Mouse (Mus musculus) midbrain, embryonic 12.5 days (tissue): ENCODE measurements around the gene Ifngr2. TPM values are rescaled to one million over a fixed set of nuclear protein-coding genes. Genes with fewer than 3 reads are reported as not detected.

Source experiments
- ATAC-seq: fragments of 200-750 bp; cut with Nextera tagmentation; 2 replicates; pipeline ENCODE4 v1.8.0; 2017; ENCODE audit warnings: low read depth, moderate TSS enrichment, moderate library complexity; ENCODE audit not compliant: low FRiP score
- H3K27ac ChIP-seq: fragments of 300-500 bp; sonication (generic); replicated peaks from 2 replicates; pipeline ENCODE4 v1.5.1; 2016; ENCODE audit warnings: mild to moderate bottlenecking
- H3K27me3 ChIP-seq: fragments of 300-500 bp; sonication (generic); 2 replicates; pipeline ENCODE4 v1.6.1; 2016; ENCODE audit warnings: mild to moderate bottlenecking
- H3K36me3 ChIP-seq: fragments of 300-500 bp; sonication (generic); 2 replicates; pipeline ENCODE4 v1.6.1; 2016
- H3K4me1 ChIP-seq: fragments of 300-500 bp; sonication (generic); 2 replicates; pipeline ENCODE4 v1.6.1; 2016
- H3K4me2 ChIP-seq: fragments of 300-500 bp; sonication (generic); replicated peaks from 2 replicates; pipeline ENCODE4 v1.6.1; 2016; ENCODE audit warnings: mild to moderate bottlenecking, moderate library complexity
- H3K4me3 ChIP-seq: fragments of 300-500 bp; sonication (generic); 2 replicates; pipeline ENCODE4 v1.5.1; 2016; ENCODE audit warnings: mild to moderate bottlenecking
- H3K9ac ChIP-seq: fragments of 300-500 bp; sonication (generic); replicated peaks from 2 replicates; pipeline ENCODE4 v1.6.1; 2016; ENCODE audit warnings: mild to moderate bottlenecking, moderate library complexity
- H3K9me3 ChIP-seq: fragments of 300-500 bp; sonication (generic); 2 replicates; pipeline ENCODE4 v1.6.1; 2016; ENCODE audit warnings: mild to moderate bottlenecking
- WGBS: fragments of 180-500 bp; shearing (Covaris S2); methylation state at CpG from one replicate; pipeline ENCODE4 v1.1.7; 2016; 5-methylcytosine and 5-hydroxymethylcytosine counted together
- polyA plus RNA-seq: library from polyadenylated mRNA; unstranded; fragments of >200 nt; fragmentation: Nextera tagmentation; extraction: Ambion mirVana; gene quantifications from 2 replicates; pipeline ENCODE4 v1.2.1, GENCODE M21; 2016

The Ifngr2 gene
- polyA plus RNA-seq, 1 experiment from 2014 or later, result 43.4 TPM

- WGBS, result 74% methylated on average over 6 of the region's 6 CpGs
- H3K4me3 ChIP-seq, result no peak overlapping the region
- H3K27me3 ChIP-seq, result no peaks in the 10 kb centered on the region
- no peak for ATAC-seq
- no peaks in the 10 kb centered on the region for H3K36me3 ChIP-seq
- H3K9ac ChIP-seq, result no peak overlapping the region
- H3K4me1 ChIP-seq, result peaks cover 10% of the 10 kb centered on the region
- no peaks in the 10 kb centered on the region for H3K9me3 ChIP-seq
- H3K27ac ChIP-seq, result no peak overlapping the region
- H3K4me2 ChIP-seq, result no peak overlapping the region
These were observed 8.8 kb upstream of the Ifngr2 start for GRCm38 (mm10) chr16:91538051-91538450.

- no peak overlapping the region for H3K9ac ChIP-seq
- H3K9me3 ChIP-seq, result no peaks in the 10 kb centered on the region
- no peak for ATAC-seq
- H3K36me3 ChIP-seq, result no peaks in the 10 kb centered on the region
- H3K27ac ChIP-seq, result no peak overlapping the region
- 76% methylated on average over 9 of the region's 9 CpGs for WGBS
- peaks cover 10% of the 10 kb centered on the region for H3K4me1 ChIP-seq
- H3K27me3 ChIP-seq, result no peaks in the 10 kb centered on the region
- H3K4me3 ChIP-seq, result no peak overlapping the region
- no peak overlapping the region for H3K4me2 ChIP-seq
These were observed 8.4 kb upstream of the Ifngr2 start for GRCm38 (mm10) chr16:91538513-91538912.

- Histone ChIP-seq H3K4me1 (peaks cover 10% of the 10 kb centered on the region), H3K36me3 (no peaks in the 10 kb centered on the region), H3K4me3 (0 out of 2 replicates have a peak overlapping the region, but pooled peaks have one; percentile 14), H3K4me2 (peak overlapping the region; percentile 42), H3K27ac (no peak overlapping the region), H3K9ac (peak overlapping the region; percentile 21; the same call in 1 of the 2 replicates), H3K9me3 (no peaks in the 10 kb centered on the region), H3K27me3 (peaks cover 6% of the 10 kb centered on the region)
- WGBS, result 36% methylated on average over 10 of the region's 10 CpGs
- ATAC-seq, result 0 out of 2 replicates have a peak, but pooled peaks have one; percentile 6
These were observed 5.2 kb upstream of the Ifngr2 start for GRCm38 (mm10) chr16:91541573-91542081.

- Histone ChIP-seq H3K27me3 (peaks cover 12% of the 10 kb centered on the region), H3K4me3 (no peak overlapping the region), H3K27ac (no peak overlapping the region), H3K4me1 (peaks cover 19% of the 10 kb centered on the region), H3K9me3 (no peaks in the 10 kb centered on the region), H3K36me3 (no peaks in the 10 kb centered on the region), H3K9ac (no peak overlapping the region), H3K4me2 (no peak overlapping the region)
- no peak for ATAC-seq
- WGBS, result 96% methylated on average over 1 of the region's 1 CpGs
These were observed 3.3 kb upstream of the Ifngr2 start for GRCm38 (mm10) chr16:91543619-91544018.

- no peak overlapping the region for H3K4me2 ChIP-seq
- H3K9me3 ChIP-seq, result no peaks in the 10 kb centered on the region
- H3K27ac ChIP-seq, result no peak overlapping the region
- ATAC-seq, result no peak
- H3K36me3 ChIP-seq, result no peaks in the 10 kb centered on the region
- 76% methylated on average over 10 of the region's 10 CpGs for WGBS
- no peak overlapping the region for H3K9ac ChIP-seq
- peaks cover 19% of the 10 kb centered on the region for H3K27me3 ChIP-seq
- H3K4me1 ChIP-seq, result peaks cover 31% of the 10 kb centered on the region
- H3K4me3 ChIP-seq, result no peak overlapping the region
These were observed 1.1 kb upstream of the Ifngr2 start for GRCm38 (mm10) chr16:91545597-91546281.

GRCm38 (mm10) chr16:91546391-91546835, 459 bp upstream of the Ifngr2 start:
- peaks cover 33% of the 10 kb centered on the region for H3K4me1 ChIP-seq
- ATAC-seq, result peak; percentile 27; the same call in 1 of the 2 replicates
- no peak overlapping the region for H3K27ac ChIP-seq
- no peaks in the 10 kb centered on the region for H3K36me3 ChIP-seq
- 13% methylated on average over 14 of the region's 14 CpGs for WGBS
- peaks cover 19% of the 10 kb centered on the region for H3K27me3 ChIP-seq
- H3K9ac ChIP-seq, result peak overlapping the region; percentile 98
- H3K4me3 ChIP-seq, result peak overlapping the region; percentile 92
- H3K9me3 ChIP-seq, result no peaks in the 10 kb centered on the region
- peak overlapping the region; percentile 93 for H3K4me2 ChIP-seq

GRCm38 (mm10) chr16:91547974-91548373, 1.1 kb downstream of the Ifngr2 start:
- Histone ChIP-seq H3K27me3 (peaks cover 19% of the 10 kb centered on the region), H3K4me3 (peak overlapping the region; percentile 92), H3K4me2 (peak overlapping the region; percentile 93), H3K36me3 (no peaks in the 10 kb centered on the region), H3K9ac (peak overlapping the region; percentile 98; the same call in 1 of the 2 replicates), H3K4me1 (peaks cover 28% of the 10 kb centered on the region), H3K9me3 (no peaks in the 10 kb centered on the region), H3K27ac (no peak overlapping the region)
- no peak for ATAC-seq
- WGBS, result 71% methylated on average over 5 of the region's 5 CpGs

GRCm38 (mm10) chr16:91548586-91548985, 1.7 kb downstream of the Ifngr2 start:
- 59% methylated on average over 5 of the region's 5 CpGs for WGBS
- peaks cover 28% of the 10 kb centered on the region for H3K4me1 ChIP-seq
- H3K9ac ChIP-seq, result no peak overlapping the region
- peaks cover 19% of the 10 kb centered on the region for H3K27me3 ChIP-seq
- no peaks in the 10 kb centered on the region for H3K36me3 ChIP-seq
- no peaks in the 10 kb centered on the region for H3K9me3 ChIP-seq
- H3K4me3 ChIP-seq, result no peak overlapping the region
- ATAC-seq, result no peak
- peak overlapping the region; percentile 17; the same call in 1 of the 2 replicates for H3K4me2 ChIP-seq
- no peak overlapping the region for H3K27ac ChIP-seq

- Histone ChIP-seq H3K27ac (no peak overlapping the region), H3K27me3 (peaks cover 19% of the 10 kb centered on the region), H3K36me3 (no peaks in the 10 kb centered on the region), H3K9me3 (no peaks in the 10 kb centered on the region), H3K4me2 (peak overlapping the region; percentile 17), H3K9ac (no peak overlapping the region; the same call in 1 of the 2 replicates), H3K4me1 (peaks cover 28% of the 10 kb centered on the region), H3K4me3 (no peak overlapping the region)
- WGBS, result 77% methylated on average over 2 of the region's 2 CpGs
- ATAC-seq, result no peak
These were observed 2.1 kb downstream of the Ifngr2 start for GRCm38 (mm10) chr16:91548996-91549395.

- 53% methylated on average over 5 of the region's 5 CpGs for WGBS
These were observed 2.7 kb downstream of the Ifngr2 start for GRCm38 (mm10) chr16:91549616-91550015.

GRCm38 (mm10) chr16:91551081-91551524, 4.2 kb downstream of the Ifngr2 start:
- Histone ChIP-seq H3K9ac (no peak overlapping the region), H3K4me3 (no peak overlapping the region), H3K9me3 (no peaks in the 10 kb centered on the region), H3K4me1 (peaks cover 28% of the 10 kb centered on the region), H3K27ac (no peak overlapping the region), H3K36me3 (0 out of 2 replicates have a peak, but pooled peaks cover 12% of the 10 kb centered on the region), H3K4me2 (no peak overlapping the region), H3K27me3 (peaks cover 13% of the 10 kb centered on the region; the same call in 1 of the 2 replicates)
- WGBS, result 79% methylated on average over 10 of the region's 10 CpGs
- no peak for ATAC-seq

More at GRCm38 (mm10) chr16:91549616-91550015, 2.7 kb downstream of the Ifngr2 start:
- H3K27ac ChIP-seq, result no peak overlapping the region
- H3K4me3 ChIP-seq, result no peak overlapping the region
- H3K9me3 ChIP-seq, result no peaks in the 10 kb centered on the region
- no peak overlapping the region for H3K9ac ChIP-seq
- no peak for ATAC-seq
- no peaks in the 10 kb centered on the region for H3K36me3 ChIP-seq
- 0 out of 2 replicates have a peak overlapping the region, but pooled peaks have one; percentile 17 for H3K4me2 ChIP-seq
- H3K4me1 ChIP-seq, result peaks cover 28% of the 10 kb centered on the region
- H3K27me3 ChIP-seq, result peaks cover 19% of the 10 kb centered on the region

GRCm38 (mm10) chr16:91552072-91552471, 5.2 kb downstream of the Ifngr2 start:
- Histone ChIP-seq H3K27ac (no peak overlapping the region), H3K36me3 (0 out of 2 replicates have a peak, but pooled peaks cover 13% of the 10 kb centered on the region), H3K9me3 (no peaks in the 10 kb centered on the region), H3K9ac (no peak overlapping the region), H3K4me1 (peaks cover 28% of the 10 kb centered on the region), H3K4me3 (no peak overlapping the region), H3K27me3 (peaks cover 13% of the 10 kb centered on the region; the same call in 1 of the 2 replicates), H3K4me2 (no peak overlapping the region)
- ATAC-seq, result no peak
- 56% methylated on average over 9 of the region's 9 CpGs for WGBS
